Comparison of ENCODE assay signal across 9 mouse cellular contexts in genomic region chr16:28447114-28447455, GRCm38 (mm10).
A peak's percentile ranks its signal among the peaks of the same experiment; 100 is the strongest.
DNase-seq lines count a peak whose midpoint lies in the region; ATAC-seq lines count a peak whose summit lies in the region.
"Had no signal": no experiment of that assay in that cellular context is flagged by ENCODE, and none has a peak within 500 bp of the region (broad histone marks: within the 10 kb centered on the region; RNA-seq: fewer than 3 reads in every experiment).

No protein-coding gene starts in this region.

- peak overlapping the region; percentile 99 for H3K4me2 ChIP-seq in kidney, embryonic 14.5 days (replicated peaks; ENCODE audit: low read depth, low read length)
- peak overlapping the region; percentile 100 for H3K4me2 ChIP-seq in embryonic facial prominence, embryonic 11.5 days (ENCODE audit: low read depth, low read length)
- peak overlapping the region; percentile 98 for H3K4me2 ChIP-seq in intestine, embryonic 15.5 days (replicated peaks)
- peak overlapping the region; percentile 79 for H3K4me2 ChIP-seq in neural tube, embryonic 14.5 days (ENCODE audit: low read depth, low read length)

- H3K4me1 ChIP-seq in kidney, embryonic 14.5 days (ENCODE audit: control insufficient read depth, insufficient read depth, low read length), result peaks cover 4% of the 10 kb centered on the region; the same call in 1 of the 2 replicates
- no peaks in the 10 kb centered on the region for H3K4me1 ChIP-seq in embryonic facial prominence, embryonic 11.5 days (ENCODE audit: control insufficient read depth, insufficient read depth, low read length)
- peaks cover 8% of the 10 kb centered on the region; the same call in 1 of the 2 replicates for H3K4me1 ChIP-seq in intestine, embryonic 15.5 days (replicated peaks)
- no peaks in the 10 kb centered on the region for H3K4me1 ChIP-seq in neural tube, embryonic 14.5 days (ENCODE audit: control insufficient read depth, insufficient read depth, low read length)

- H3K36me3 ChIP-seq in kidney, embryonic 14.5 days (ENCODE audit: control insufficient read depth, insufficient read depth, low read length), result no peaks in the 10 kb centered on the region
- H3K36me3 ChIP-seq in embryonic facial prominence, embryonic 11.5 days (replicated peaks; ENCODE audit: control insufficient read depth, insufficient read depth, low read depth, low read length), result no peaks in the 10 kb centered on the region
- no peaks in the 10 kb centered on the region for H3K36me3 ChIP-seq in intestine, embryonic 15.5 days
- no peaks in the 10 kb centered on the region for H3K36me3 ChIP-seq in neural tube, embryonic 14.5 days (ENCODE audit: control insufficient read depth, insufficient read depth, low read length)

- H3K9ac ChIP-seq in kidney, embryonic 14.5 days (ENCODE audit: low read depth, low read length), result peak overlapping the region; percentile 47; the same call in 1 of the 2 replicates
- peak overlapping the region; percentile 58; the same call in 1 of the 2 replicates for H3K9ac ChIP-seq in embryonic facial prominence, embryonic 11.5 days (replicated peaks; ENCODE audit: low read length)
- 0 out of 2 replicates have a peak overlapping the region, but pooled peaks have one; percentile 41 for H3K9ac ChIP-seq in intestine, embryonic 15.5 days
- peak overlapping the region; percentile 75 for H3K9ac ChIP-seq in neural tube, embryonic 14.5 days (replicated peaks; ENCODE audit: low read depth, low read length)

- H3K27me3 ChIP-seq in kidney, embryonic 14.5 days (ENCODE audit: control insufficient read depth, insufficient read depth, low read length), result peaks cover 32% of the 10 kb centered on the region
- H3K27me3 ChIP-seq in embryonic facial prominence, embryonic 11.5 days (ENCODE audit: control insufficient read depth, insufficient read depth, low read length), result peaks cover 30% of the 10 kb centered on the region
- peaks cover 43% of the 10 kb centered on the region for H3K27me3 ChIP-seq in intestine, embryonic 15.5 days (replicated peaks)
- H3K27me3 ChIP-seq in neural tube, embryonic 14.5 days (ENCODE audit: control insufficient read depth, insufficient read depth, low read length), result no peaks in the 10 kb centered on the region

- no peaks in the 10 kb centered on the region for H3K9me3 ChIP-seq in kidney, embryonic 14.5 days (ENCODE audit: control insufficient read depth, low read length)
- H3K9me3 ChIP-seq in embryonic facial prominence, embryonic 11.5 days (replicated peaks; ENCODE audit: control insufficient read depth, low read length), result no peaks in the 10 kb centered on the region
- no peaks in the 10 kb centered on the region for H3K9me3 ChIP-seq in intestine, embryonic 15.5 days
- H3K9me3 ChIP-seq in neural tube, embryonic 14.5 days (ENCODE audit: control insufficient read depth, low read length), result no peaks in the 10 kb centered on the region

- ATAC-seq in kidney, embryonic 14.5 days (ENCODE audit: low FRiP score, low TSS enrichment), result peak; percentile 26; the same call in 1 of the 2 replicates
- peak; percentile 7; the same call in 1 of the 2 replicates for ATAC-seq in embryonic facial prominence, embryonic 11.5 days (replicated peaks; ENCODE audit: insufficient number of reproducible peaks, low FRiP score, low TSS enrichment, low read depth)
- peak; percentile 16; the same call in 1 of the 2 replicates for ATAC-seq in intestine, embryonic 15.5 days
- ATAC-seq in neural tube, embryonic 14.5 days (ENCODE audit: low read depth), result peak; percentile 60
- no peak; the same call in 1 of the 2 replicates for ATAC-seq in frontal cortex, adult (ENCODE audit: low TSS enrichment)

- WGBS in kidney, embryonic 14.5 days, result 2% methylated on average over 4 of the region's 6 CpGs
- WGBS in embryonic facial prominence, embryonic 11.5 days, result 0% methylated on average over 3 of the region's 6 CpGs
- WGBS in intestine, embryonic 15.5 days, result 4% methylated on average over 4 of the region's 6 CpGs
- WGBS in neural tube, embryonic 14.5 days, result under 1% methylated on average over 6 of the region's 6 CpGs

- no peak overlapping the region for H3K27ac ChIP-seq in kidney, embryonic 14.5 days (ENCODE audit: low read depth, low read length)
- no peak overlapping the region for H3K27ac ChIP-seq in embryonic facial prominence, embryonic 11.5 days (replicated peaks; ENCODE audit: low read depth, low read length)
- no peak overlapping the region for H3K27ac ChIP-seq in intestine, embryonic 15.5 days
- peak overlapping the region; percentile 82 for H3K27ac ChIP-seq in neural tube, embryonic 14.5 days (ENCODE audit: low read depth, low read length)

- no peak for DNase-seq in kidney, adult 11 months
- DNase-seq in embryonic facial prominence, embryonic 11.5 days (ENCODE audit: low spot score), result peak; percentile 13
- DNase-seq in layer of hippocampus, postnatal 10 days (ENCODE audit: low spot score in 2 of 2), result no peak
- DNase-seq in kidney, postnatal 10 days, result no peak
- DNase-seq: thymus, adult 18-20 months had no signal

- H3K4me3 ChIP-seq in kidney, embryonic 14.5 days (ENCODE audit: low read length), result peak overlapping the region; percentile 55
- peak overlapping the region; percentile 67 for H3K4me3 ChIP-seq in embryonic facial prominence, embryonic 11.5 days (ENCODE audit: low read depth, low read length)
- H3K4me3 ChIP-seq in intestine, embryonic 15.5 days (replicated peaks), result peak overlapping the region; percentile 66
- H3K4me3 ChIP-seq in neural tube, embryonic 14.5 days (ENCODE audit: low read depth, low read length), result peak overlapping the region; percentile 59
